Mouse (Mus musculus) small intestine, adult 2 months (tissue): ENCODE results near the gene 1700029I15Rik.

Source experiments
- CTCF ChIP-seq: fragments of 200-500 bp; IDR thresholded peaks from 2 replicates; pipeline ENCODE4 v1.5.1; 2012; ENCODE audit warnings: low read depth, mild to moderate bottlenecking, control low read depth, inconsistent platforms, low read length, moderate library complexity, mixed read lengths; ENCODE audit not compliant: insufficient replicate concordance, insufficient read length; ENCODE audit errors: extremely low read depth
- POLR2A ChIP-seq: fragments of 200-500 bp; IDR thresholded peaks from 2 replicates; pipeline ENCODE4 v1.6.1; 2012; ENCODE audit warnings: low read depth, mild to moderate bottlenecking, control low read depth, inconsistent platforms, low read length, moderate library complexity

DNA sequence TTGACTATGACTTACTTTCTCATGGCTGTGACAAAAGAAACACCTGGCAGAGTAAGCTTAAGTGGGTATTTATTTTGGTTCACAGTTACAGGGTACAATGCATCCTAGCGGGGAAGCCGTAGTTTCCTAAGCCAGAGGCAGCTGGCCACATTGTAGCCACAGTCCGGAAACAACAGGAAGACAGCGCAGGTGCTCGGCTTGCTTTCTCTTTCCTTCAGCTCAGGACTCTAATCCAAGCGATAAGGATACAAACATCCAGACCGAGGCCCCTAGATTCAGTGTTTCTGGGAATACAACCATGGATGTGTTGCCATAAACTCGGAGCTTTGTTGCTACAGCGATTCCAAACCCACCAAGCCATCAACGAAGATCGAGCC is 8.9 kb upstream of the 1700029I15Rik start:
- TF ChIP-seq POLR2A (no peak), CTCF (no peak)
